Mouse (Mus musculus): ENCODE results near the gene Wdr92.
"Not testable (repeated sequence)": the region's sequence is repeated elsewhere in the genome, so short reads cannot be mapped to it uniquely, and the experiment has no call there.

Wdr92 gene

DNA sequence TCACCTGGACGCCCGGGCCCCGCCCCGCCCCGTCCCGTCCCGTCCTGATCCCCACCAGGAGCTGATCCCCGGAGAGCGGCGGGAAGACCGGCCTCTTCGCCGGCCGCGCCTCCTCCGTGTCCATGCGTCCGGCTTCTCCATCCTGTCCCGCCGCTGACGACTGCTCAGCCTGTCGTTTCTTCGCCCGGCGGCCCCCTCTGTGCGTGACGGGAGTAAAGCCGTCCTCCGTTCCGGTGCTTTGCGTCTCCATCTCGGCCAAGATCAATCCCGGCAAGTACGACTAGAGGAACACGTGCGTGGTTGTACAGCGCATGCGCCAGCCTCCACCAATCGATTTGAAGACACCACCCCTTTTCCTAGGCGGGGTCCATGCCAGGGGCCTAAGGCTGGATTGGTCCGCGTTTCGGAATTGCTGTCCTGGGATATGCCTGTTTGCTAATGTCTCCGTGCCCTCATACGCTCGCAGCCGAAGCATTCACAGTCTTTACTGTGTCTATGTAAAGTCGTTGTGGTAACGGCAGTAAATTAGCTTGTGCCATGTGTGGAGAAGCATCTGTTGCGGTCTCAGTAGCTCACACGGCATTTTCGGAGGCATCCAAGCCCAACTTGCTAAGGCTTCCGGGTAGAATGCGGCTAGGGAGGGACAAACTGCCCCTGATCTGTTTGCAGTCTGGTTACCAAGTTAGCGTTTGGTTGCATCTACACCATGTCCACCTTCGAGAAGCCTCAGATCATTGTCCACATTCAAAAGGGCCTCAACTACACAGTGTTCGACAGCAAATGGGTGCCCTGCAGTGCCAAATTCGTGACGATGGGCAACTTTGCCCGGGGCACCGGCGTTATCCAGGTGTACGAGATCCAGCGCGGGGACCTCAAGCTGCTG, 29.6 kb downstream of the Wdr92 start, which contains the start of gene Pno1:
Gene Pno1, minus strand, starts transcription at position 311 of the 883 bp plus-strand sequence.
- DNase-seq (ENCODE audit: low spot score): peak; percentile 98

DNA sequence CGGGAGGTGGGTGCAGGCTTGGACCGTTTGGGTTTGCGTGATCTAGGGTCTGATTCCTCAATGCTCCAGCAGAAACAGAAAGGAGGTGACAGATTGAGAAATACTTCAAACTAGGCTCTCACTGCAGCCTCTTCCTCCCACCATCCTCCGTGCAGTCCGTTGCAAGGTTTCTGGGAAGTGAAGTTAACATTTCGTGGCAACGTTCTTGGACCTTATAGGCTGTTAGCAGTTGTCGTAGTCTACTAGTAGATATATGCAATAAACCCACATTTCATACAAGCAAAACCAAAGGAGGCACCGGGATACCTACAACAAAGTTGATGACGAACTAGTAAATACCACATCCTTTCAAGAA, 30.2 kb downstream of the Wdr92 start:
- DNase-seq (ENCODE audit: low spot score): no peak

DNA sequence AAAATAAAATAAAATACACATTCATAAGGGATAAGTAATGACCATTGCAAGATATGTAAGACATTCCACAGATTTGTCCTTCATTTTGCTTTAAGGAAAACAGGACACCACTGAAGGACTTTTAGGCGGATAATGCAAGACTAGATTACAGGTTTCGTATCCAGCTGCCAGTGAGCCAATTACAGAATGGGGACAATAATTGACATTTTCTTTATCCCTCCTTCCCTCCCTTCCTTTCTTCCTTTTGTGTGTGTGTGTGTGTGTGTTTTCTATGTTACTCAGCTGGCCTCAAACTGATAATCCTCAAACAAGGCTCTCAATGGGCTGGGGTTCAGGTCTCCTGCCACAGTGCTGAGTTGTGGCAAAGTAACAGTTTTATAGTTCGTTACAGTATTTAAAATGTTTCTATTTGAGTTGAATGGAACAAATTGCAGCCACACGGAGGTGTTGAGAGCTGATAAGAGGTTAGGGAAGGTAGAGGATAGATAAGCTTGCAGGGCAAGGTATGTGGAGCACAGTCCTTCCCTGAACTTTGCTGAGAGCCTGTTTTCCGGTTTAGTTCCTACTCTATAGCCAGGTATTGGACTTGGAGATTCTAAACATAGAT, 31.1 kb downstream of the Wdr92 start:
- no peak for DNase-seq (ENCODE audit: low spot score)

DNA sequence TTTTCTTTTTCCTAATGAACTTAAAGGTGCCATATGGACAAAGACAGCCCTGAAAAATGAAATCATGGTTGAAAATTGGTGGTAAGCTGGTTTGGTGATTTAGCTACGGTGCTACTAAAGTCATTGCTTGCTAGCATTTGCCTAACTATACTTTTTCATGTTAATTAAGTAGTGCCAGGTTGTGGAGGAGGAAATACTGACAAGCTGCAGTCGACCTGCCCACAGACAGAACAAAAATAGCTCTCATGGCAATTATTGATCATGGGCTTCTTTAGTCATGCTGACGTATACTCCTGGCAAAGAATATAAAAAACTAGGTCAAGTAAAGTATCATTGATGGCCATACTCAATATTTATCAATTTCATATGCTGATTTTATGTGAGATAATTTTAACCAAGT, 33.6 kb downstream of the Wdr92 start:
- DNase-seq (ENCODE audit: low spot score): no peak

DNA sequence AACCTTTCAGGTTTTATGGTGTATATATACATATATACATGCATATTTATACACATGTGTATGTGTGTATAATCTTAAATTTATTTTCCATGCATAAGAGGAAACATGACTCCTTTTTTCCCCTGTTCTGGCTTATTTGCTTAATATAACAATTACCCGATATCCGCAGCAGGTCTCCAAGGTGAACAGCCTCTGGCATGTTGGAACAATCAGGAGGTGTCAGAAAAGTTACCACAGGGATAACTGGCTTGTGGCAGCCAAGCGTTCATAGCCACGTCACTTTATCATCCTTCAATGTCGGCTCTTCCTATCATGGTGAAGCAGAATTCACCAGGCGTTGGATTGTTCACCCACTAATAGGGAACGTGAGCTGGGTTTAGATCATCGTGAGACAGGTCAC, 39.2 kb downstream of the Wdr92 start:
- DNase-seq (ENCODE audit: low spot score): no peak

DNA sequence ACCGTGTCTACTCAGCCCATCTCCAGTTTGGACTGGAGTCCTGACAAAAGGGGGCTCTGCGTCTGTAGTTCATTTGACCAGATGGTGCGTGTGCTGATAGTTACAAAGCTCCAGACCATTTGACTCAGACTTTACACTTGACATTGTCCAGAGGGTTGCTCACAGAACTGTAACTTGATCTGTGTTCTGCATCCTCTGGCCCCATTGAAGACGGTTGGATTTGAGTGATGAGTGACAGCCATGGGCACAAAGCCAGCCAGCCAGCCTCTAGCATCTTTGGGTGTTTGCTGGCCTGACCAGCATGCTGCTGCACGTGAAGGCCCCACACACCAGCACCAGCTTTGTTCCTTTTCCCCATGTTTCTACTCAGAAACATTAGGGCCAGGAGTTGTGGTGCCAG, 50.9 kb downstream of the Wdr92 start:
- no peak for DNase-seq (ENCODE audit: low spot score)

DNA sequence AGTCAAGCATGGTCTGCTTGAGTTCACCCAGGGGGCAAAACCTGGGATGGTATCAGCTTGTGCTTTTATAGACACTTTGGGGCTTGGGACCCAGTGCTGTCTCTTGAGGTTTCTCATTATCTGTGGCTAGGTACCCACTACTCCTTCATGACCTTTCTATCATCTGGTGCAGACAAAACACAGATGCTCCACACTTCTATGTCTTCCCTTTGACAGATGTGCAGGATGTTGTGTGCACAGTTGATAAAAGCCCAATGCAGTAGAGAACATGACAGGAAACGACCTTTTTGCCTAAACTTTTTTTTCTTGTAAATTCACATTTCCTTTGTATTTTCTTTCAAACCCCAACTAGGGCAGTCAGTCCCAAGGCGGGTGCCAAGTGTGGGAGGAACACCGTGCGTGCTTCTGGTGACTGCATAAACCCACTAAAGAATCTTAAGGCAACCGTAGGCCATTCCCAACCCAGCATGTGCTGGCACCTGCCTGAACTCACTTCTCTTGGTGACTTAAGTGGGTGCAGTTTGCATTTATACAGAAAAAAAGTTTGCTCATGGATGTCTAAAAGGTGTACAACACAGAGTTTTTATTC, 54.6 kb downstream of the Wdr92 start:
- DNase-seq (ENCODE audit: low spot score): no peak

DNA sequence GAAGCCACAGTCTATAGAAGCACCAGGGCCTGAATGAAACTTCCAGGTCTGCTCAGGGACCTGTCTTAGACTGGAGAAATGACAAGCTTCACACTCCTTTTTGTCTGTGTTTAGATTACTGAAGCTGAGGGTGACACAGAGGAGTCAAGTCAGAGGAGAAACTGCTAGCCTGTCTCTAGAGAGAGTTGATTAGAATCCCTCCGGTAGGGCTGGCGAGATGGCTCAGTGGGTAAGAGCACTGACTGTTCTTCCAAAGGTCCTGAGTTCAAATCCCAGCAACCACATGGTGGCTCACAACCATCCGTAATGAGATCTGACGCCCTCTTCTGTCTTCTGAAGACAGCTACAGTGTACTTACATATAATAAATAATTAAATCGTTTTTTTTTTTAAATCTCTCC, 56.7 kb downstream of the Wdr92 start:
- DNase-seq (ENCODE audit: low spot score): not testable (repeated sequence)

DNA sequence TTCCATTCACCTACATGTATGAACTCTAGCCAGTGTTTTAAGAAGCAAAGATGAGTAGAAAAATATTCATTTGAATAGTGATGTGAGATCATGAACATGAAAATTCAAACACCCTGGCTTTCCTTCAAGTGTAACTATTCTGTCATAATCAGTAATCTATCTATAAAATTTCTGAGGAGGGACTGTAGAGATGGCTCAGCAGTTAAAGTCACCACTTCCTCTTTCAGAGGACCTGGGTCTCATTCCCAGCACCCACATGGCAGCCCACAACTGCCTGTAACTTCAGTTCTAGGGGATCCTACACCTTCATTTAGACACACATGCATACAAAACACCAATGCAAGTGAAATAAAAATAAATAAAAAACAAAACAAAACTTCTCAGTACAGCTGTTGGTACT, 66.8 kb downstream of the Wdr92 start:
- no peak for DNase-seq (ENCODE audit: low spot score)

DNA sequence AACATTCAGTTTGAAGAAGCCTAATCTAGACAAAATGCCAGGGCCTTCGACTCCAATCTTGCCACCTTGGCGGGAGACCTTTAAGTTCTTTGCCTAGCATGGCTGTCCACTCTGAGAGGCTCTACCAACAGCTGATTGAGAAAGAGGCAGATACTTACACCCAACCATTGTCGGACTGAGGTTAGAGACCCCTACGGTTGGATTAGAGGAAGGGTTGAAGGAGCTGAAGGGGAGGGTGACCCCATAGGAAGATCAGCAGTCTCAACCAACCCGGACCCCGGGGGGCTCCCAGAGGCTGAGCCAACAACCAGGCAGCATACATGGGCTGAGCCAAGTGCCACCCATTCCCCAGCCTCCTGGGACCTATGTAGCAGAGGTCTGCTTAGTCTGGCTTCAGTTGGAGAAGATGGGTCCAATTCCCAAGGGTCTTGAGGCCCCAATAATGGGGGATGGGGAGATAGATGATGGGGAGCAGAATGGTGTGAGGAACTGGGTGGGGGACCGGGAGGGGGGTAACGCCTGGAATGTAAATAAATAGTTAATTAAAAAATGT, 75.0 kb downstream of the Wdr92 start:
- DNase-seq (ENCODE audit: low spot score): no peak

DNA sequence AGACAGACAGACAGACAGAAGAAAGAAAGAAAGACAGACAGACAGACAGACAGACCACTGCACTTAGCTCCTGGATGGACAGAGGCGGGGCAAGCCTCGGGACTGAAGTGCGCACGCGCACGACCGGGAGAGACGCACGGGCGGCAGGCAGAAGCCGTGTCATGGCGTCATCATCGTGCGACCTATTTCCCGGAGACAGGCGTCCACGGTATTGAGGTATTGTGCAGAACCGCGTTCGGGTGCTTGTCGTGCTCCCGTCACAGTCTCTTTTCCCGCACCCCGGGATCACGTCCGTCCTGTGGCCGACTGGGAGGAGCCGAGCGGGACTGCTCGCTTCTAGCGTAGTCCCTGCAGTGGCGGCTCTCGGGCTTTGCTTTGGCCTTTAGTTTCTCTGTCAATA, 75.5 kb downstream of the Wdr92 start, which contains the start of gene C1d:
Gene C1d, plus strand, starts transcription at position 137 of the 400 bp plus-strand sequence.
- DNase-seq (ENCODE audit: low spot score): peak; percentile 96

DNA sequence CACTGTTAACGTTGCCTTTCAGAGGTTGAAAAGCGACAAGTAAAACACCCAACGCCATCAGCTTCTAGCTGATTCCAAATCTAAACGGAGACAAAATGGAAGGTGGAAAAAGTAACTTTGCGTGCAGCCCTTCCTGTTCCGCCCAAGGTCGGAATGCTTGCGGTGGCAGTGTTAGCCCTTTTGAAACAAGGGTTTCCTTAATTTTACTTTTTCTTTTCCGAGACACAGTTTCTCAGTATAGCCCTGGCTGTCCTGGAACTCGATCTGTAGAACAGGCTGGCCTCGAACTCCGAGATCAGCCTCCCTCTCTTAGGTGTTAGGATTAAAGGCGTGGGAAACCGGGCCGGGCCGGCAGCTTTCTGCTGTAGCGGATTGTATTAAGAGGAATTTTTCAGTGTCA, 76.0 kb downstream of the Wdr92 start:
- peak; percentile 56 for DNase-seq (ENCODE audit: low spot score)

DNA sequence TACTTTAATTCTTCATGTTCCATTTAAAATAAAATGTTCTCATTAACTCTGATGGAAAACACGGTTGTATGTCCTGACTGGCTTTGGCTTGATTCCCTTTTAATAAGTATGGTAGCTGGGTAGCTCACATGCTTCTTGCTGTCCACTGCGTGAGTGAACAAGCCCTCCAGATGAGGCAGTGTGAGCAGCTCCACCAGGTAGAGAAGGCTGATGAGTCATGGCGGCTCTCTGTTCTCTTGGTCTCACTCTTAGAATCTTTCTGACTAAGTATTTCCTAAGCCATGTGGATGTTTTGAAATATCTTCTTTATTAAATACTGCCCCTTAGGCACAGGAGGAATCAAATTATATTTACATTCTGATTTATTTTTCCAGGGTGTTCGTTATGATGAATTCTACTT, 85.3 kb downstream of the Wdr92 start:
- DNase-seq (ENCODE audit: low spot score): no peak

DNA sequence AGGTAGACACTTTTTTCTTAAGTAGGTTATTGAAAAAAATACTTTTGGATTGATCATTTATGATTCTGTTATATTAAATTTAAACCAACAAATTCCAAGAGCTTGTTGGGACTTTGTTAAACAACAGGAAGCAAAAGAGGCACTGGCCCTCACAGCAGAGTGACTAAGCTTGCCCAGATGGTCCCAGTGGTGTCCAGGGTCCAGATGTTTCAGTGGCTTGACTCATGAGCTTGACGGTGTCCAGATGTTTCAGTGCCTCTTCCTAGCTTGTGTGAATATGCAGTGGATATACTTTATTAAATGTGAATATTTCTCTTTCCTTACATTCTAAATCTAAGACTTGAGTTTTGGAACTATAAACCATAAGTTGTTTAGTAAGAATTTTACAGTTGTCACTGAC, 86.9 kb downstream of the Wdr92 start:
- DNase-seq (ENCODE audit: low spot score): no peak

DNA sequence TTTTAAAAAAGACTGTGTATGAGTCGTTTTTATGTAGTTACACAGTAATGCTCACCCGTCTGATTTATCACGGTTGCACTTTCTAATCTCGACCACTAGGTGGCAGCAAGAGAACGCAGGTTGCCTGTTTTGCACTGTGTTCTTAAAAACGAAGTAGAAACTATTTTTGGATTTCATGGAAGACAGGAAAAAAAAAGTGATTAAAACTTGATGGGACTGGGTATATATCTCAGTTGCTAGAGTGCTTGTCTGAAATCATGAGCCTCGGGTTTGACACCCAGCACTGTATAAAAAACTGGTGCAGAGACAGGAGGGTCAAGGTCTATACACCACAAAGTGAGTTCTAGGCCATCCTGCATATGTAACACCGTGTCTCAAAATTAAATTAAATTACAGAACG, 98.1 kb downstream of the Wdr92 start:
- peak; percentile 79 for DNase-seq (ENCODE audit: low spot score)
